Mouse (Mus musculus): Measurements from ENCODE around the gene Gm12117. TPM values are rescaled to one million over a fixed set of nuclear protein-coding genes. Genes with fewer than 3 reads are reported as not detected.

Gm12117 gene
- not detected in 2 replicates for polyA plus RNA-seq (2016; fragmentation: Nextera tagmentation; extraction: Ambion mirVana)

DNA sequence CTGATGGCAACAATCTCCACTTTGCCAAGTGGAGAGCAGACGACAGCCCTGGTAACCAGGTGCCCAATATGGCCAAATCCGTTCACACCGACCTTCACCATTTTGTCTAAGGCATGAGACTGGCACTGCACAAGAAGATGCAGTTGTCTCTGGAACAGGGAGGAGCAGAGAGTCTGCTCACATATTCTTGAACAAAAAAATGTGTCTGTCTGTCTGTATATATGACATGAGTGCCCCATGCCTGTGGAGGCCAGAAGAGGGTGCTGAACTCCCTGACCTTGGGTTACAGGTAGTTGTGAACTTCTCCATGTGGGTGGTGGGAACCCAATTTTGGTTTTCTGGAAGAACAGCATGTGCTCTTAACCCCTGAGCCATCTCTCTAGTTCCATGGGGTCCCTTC lies at the start of gene Gm12117:
Gene Gm12117, minus strand, starts transcription at position 101 of the 400 bp plus-strand sequence.
- Histone ChIP-seq H3K9me3 (replicated peaks) (no peaks in the 10 kb centered on the region), H3K27me3 (ENCODE audit: low read depth, poor library complexity, severe bottlenecking) (no peaks in the 10 kb centered on the region), H3K4me1 (peaks cover 9% of the 10 kb centered on the region), H3K27ac (no peak within 1 kb of the TSS), H3K4me3 (no peak within 1 kb of the TSS), H3K36me3 (peaks cover 5% of the 10 kb centered on the region)
- DNase-seq (ENCODE audit: low spot score) = no peak
- WGBS = 97% methylated on average over 3 of the region's 3 CpGs

- no peaks in the 10 kb centered on the region for H3K36me3 ChIP-seq
- no peaks in the 10 kb centered on the region for H3K27me3 ChIP-seq (ENCODE audit: low read depth, poor library complexity, severe bottlenecking)
- H3K4me1 ChIP-seq = no peaks in the 10 kb centered on the region
- no peak overlapping the region for H3K4me3 ChIP-seq
- H3K27ac ChIP-seq = no peak overlapping the region
- H3K9me3 ChIP-seq (replicated peaks) = no peaks in the 10 kb centered on the region
- no peak for DNase-seq (ENCODE audit: low spot score)
- 80% methylated on average over 7 of the region's 7 CpGs for WGBS
Measured at GRCm38 (mm10) chr11:33319006-33319611, 42.6 kb upstream of the Gm12117 start.

- H3K4me3 ChIP-seq = no peak overlapping the region
- no peak for DNase-seq (ENCODE audit: low spot score)
- no peaks in the 10 kb centered on the region for H3K27me3 ChIP-seq (ENCODE audit: low read depth, poor library complexity, severe bottlenecking)
- no peaks in the 10 kb centered on the region for H3K9me3 ChIP-seq (replicated peaks)
- H3K27ac ChIP-seq = no peak overlapping the region
- H3K36me3 ChIP-seq = no peaks in the 10 kb centered on the region
- peaks cover 7% of the 10 kb centered on the region for H3K4me1 ChIP-seq
- 83% methylated on average over 4 of the region's 4 CpGs for WGBS
Measured at GRCm38 (mm10) chr11:33309566-33309965, 33.0 kb upstream of the Gm12117 start.

GRCm38 (mm10) chr11:33300859-33301258 lies 24.3 kb upstream of the Gm12117 start:
- no peak for DNase-seq (ENCODE audit: low spot score)
- Histone ChIP-seq H3K4me1 (peaks cover 7% of the 10 kb centered on the region), H3K9me3 (replicated peaks) (no peaks in the 10 kb centered on the region), H3K4me3 (no peak overlapping the region), H3K36me3 (no peaks in the 10 kb centered on the region), H3K27ac (no peak overlapping the region), H3K27me3 (ENCODE audit: low read depth, poor library complexity, severe bottlenecking) (no peaks in the 10 kb centered on the region)
- 40% methylated on average over 8 of the region's 8 CpGs for WGBS

DNA sequence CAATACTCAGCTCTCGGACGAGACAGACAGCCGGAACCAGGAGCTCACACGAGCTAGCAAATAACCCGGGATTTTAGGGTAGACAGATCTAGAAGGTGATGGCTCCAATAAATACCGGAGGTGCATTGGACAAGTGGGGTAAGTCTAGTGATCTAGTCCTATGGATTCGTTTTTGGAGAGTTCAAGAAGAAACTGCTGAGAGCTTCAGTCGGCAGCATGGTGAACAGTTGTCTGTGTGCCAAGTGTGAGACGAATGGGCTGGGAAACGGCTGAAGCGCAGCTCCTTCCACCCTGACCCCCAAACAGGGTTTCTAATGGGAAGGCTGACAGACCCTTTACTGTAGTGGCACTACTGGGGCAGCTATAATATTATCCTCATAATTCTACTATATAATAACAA lies 22.8 kb upstream of the Gm12117 start:
- no peaks in the 10 kb centered on the region for H3K27me3 ChIP-seq (ENCODE audit: low read depth, poor library complexity, severe bottlenecking)
- no peak for DNase-seq (ENCODE audit: low spot score)
- WGBS = 55% methylated on average over 11 of the region's 11 CpGs
- no peaks in the 10 kb centered on the region for H3K36me3 ChIP-seq
- no peaks in the 10 kb centered on the region for H3K9me3 ChIP-seq (replicated peaks)
- no peak overlapping the region for H3K4me3 ChIP-seq
- no peak overlapping the region for H3K27ac ChIP-seq
- peaks cover 10% of the 10 kb centered on the region for H3K4me1 ChIP-seq

DNA sequence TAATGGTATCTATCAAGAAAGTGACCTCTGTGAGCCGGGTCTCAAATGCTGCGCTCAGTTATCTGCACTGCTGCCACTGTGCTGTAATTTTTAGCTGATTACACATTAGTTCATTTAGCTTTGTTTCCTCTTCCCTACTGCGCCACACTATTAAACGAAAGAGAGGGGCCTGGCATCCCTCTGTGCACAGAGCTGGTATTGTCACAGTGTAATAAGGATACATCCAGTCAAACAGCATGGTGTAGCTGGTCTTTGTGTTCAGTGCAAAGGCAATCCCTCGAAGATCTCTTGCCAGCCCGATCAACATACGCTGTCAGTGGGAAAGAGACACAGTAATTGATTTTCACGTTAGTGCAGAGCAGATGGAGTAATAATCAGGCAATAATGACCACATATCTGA lies 20.6 kb upstream of the Gm12117 start:
- H3K27me3 ChIP-seq (ENCODE audit: low read depth, poor library complexity, severe bottlenecking) = no peaks in the 10 kb centered on the region
- no peak for DNase-seq (ENCODE audit: low spot score)
- peaks cover 25% of the 10 kb centered on the region for H3K4me1 ChIP-seq
- WGBS = 87% methylated on average over 8 of the region's 8 CpGs
- no peaks in the 10 kb centered on the region for H3K36me3 ChIP-seq
- H3K9me3 ChIP-seq (replicated peaks) = no peaks in the 10 kb centered on the region
- H3K4me3 ChIP-seq = no peak overlapping the region
- H3K27ac ChIP-seq = no peak overlapping the region

DNA sequence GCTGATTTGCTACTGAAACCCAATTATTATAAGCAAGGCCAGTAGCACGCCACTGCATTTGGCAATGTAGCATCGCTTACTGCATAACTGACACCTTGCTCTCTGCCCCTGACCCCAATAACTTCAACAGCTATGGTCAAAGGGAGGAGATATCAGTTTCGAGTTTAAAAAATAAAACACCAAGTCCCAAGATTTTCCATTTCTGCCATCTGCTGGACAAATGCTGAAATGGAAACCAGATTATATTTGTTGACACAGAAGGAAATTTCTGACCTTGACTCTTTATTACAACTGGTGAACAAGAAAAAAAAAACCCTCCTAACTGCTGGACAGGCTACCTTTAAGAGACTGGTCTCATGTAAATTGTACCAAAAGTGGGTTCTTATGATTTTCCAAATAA lies 18.9 kb upstream of the Gm12117 start:
- Histone ChIP-seq H3K4me1 (peaks cover 21% of the 10 kb centered on the region), H3K9me3 (replicated peaks) (no peaks in the 10 kb centered on the region), H3K4me3 (no peak overlapping the region), H3K36me3 (no peaks in the 10 kb centered on the region), H3K27ac (no peak overlapping the region), H3K27me3 (ENCODE audit: low read depth, poor library complexity, severe bottlenecking) (no peaks in the 10 kb centered on the region)
- 45% methylated on average over 3 of the region's 3 CpGs for WGBS
- DNase-seq (ENCODE audit: low spot score) = no peak

DNA sequence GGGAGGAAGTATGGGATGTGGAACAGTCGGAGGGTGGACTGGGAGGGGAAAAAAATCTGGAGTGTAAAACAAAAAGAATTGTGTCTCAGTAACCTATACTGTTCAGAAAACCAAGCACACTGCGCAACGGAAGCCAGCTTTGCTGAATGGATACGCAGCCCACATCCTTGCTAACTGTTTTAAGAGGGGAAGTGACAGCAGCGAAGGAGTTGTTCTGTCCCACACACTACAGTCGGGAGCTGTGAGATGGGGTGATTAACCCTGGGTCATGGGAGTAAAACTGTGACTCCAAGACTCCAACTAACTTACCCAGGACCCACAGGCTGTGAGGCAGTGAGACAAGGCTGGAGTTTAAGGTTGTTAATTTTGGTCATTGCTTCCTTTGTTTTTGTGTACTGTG lies 17.5 kb upstream of the Gm12117 start:
- no peaks in the 10 kb centered on the region for H3K36me3 ChIP-seq
- WGBS = 67% methylated on average over 6 of the region's 6 CpGs
- H3K4me1 ChIP-seq = peaks cover 21% of the 10 kb centered on the region
- no peak for DNase-seq (ENCODE audit: low spot score)
- no peak overlapping the region for H3K27ac ChIP-seq
- no peaks in the 10 kb centered on the region for H3K27me3 ChIP-seq (ENCODE audit: low read depth, poor library complexity, severe bottlenecking)
- no peaks in the 10 kb centered on the region for H3K9me3 ChIP-seq (replicated peaks)
- no peak overlapping the region for H3K4me3 ChIP-seq

GRCm38 (mm10) chr11:33278571-33278970 lies 2.0 kb upstream of the Gm12117 start:
- Histone ChIP-seq H3K4me3 (no peak overlapping the region), H3K36me3 (peaks cover 5% of the 10 kb centered on the region), H3K27ac (no peak overlapping the region), H3K4me1 (peaks cover 9% of the 10 kb centered on the region), H3K9me3 (replicated peaks) (no peaks in the 10 kb centered on the region), H3K27me3 (ENCODE audit: low read depth, poor library complexity, severe bottlenecking) (no peaks in the 10 kb centered on the region)
- WGBS = 91% methylated on average over 2 of the region's 2 CpGs
- no peak for DNase-seq (ENCODE audit: low spot score)

GRCm38 (mm10) chr11:33274816-33275215 lies 1.7 kb downstream of the Gm12117 start:
- 0 out of 2 replicates have a peak, but pooled peaks cover under 1% of the 10 kb centered on the region for H3K4me1 ChIP-seq
- DNase-seq (ENCODE audit: low spot score) = no peak
- no peak overlapping the region for H3K4me3 ChIP-seq
- WGBS = 72% methylated on average over 3 of the region's 3 CpGs
- H3K36me3 ChIP-seq = peaks cover 5% of the 10 kb centered on the region
- no peaks in the 10 kb centered on the region for H3K27me3 ChIP-seq (ENCODE audit: low read depth, poor library complexity, severe bottlenecking)
- H3K9me3 ChIP-seq (replicated peaks) = no peaks in the 10 kb centered on the region
- H3K27ac ChIP-seq = no peak overlapping the region

DNA sequence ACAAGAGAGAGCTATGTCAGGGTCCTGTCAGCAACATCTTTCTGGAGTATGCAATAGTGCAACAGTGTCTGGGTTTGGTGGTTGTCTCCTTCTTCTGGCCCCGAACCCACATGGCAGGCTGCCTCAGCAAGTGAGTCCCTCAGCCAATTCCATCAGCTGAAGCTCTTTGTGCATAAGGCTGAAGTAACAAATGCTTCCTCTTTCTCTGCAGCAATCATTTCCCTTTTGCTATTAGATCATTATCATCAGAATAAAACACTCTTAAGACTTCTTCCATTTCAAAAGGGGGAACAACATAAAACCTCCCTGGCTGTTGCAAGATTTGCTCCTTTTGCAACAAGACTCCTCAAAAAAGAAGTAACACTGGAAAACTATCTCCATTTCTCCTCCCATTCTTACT lies 2.2 kb downstream of the Gm12117 start:
- H3K9me3 ChIP-seq (replicated peaks) = no peaks in the 10 kb centered on the region
- H3K36me3 ChIP-seq = peaks cover 5% of the 10 kb centered on the region
- no peaks in the 10 kb centered on the region for H3K4me1 ChIP-seq
- H3K27me3 ChIP-seq (ENCODE audit: low read depth, poor library complexity, severe bottlenecking) = no peaks in the 10 kb centered on the region
- WGBS = 96% methylated on average over 1 of the region's 1 CpGs
- H3K27ac ChIP-seq = no peak overlapping the region
- H3K4me3 ChIP-seq = no peak overlapping the region
- no peak for DNase-seq (ENCODE audit: low spot score)

DNA sequence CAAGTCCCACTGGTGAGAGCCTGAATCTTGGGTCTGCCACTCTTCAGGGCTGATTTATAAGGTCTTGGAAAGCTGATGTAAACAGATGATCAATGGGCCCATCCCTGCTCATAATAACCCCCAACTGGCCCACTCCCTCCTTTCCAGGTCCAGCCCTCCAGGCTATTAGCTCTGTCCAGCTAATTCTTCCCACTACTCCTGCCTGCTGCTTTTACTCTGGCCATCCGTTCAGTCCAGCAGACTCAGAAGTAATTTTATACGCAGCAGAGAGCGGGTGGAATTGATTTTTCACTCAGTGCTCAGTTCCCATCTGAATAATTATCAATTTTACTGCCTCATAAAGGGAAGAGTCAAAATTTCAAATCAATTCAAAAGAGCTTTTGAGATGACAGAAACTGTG lies 36.2 kb downstream of the Gm12117 start:
- WGBS = 79% methylated on average over 3 of the region's 3 CpGs
- H3K27me3 ChIP-seq (ENCODE audit: low read depth, poor library complexity, severe bottlenecking) = no peaks in the 10 kb centered on the region

GRCm38 (mm10) chr11:33234134-33234533 lies 42.4 kb downstream of the Gm12117 start:
- no peak for DNase-seq (ENCODE audit: low spot score)
- no peaks in the 10 kb centered on the region for H3K4me1 ChIP-seq
- no peak overlapping the region for H3K4me3 ChIP-seq
- no peaks in the 10 kb centered on the region for H3K9me3 ChIP-seq (replicated peaks)
- no peaks in the 10 kb centered on the region for H3K27me3 ChIP-seq (ENCODE audit: low read depth, poor library complexity, severe bottlenecking)
- no peaks in the 10 kb centered on the region for H3K36me3 ChIP-seq
- WGBS = 73% methylated on average over 3 of the region's 3 CpGs
- H3K27ac ChIP-seq = no peak overlapping the region

More for the DNA sequence above, 36.2 kb downstream of the Gm12117 start:
- Histone ChIP-seq H3K27ac (no peak overlapping the region), H3K9me3 (replicated peaks) (no peaks in the 10 kb centered on the region), H3K36me3 (no peaks in the 10 kb centered on the region), H3K4me3 (no peak overlapping the region), H3K4me1 (0 out of 2 replicates have a peak, but pooled peaks cover 3% of the 10 kb centered on the region)
- DNase-seq (ENCODE audit: low spot score) = no peak

- H3K27me3 ChIP-seq (ENCODE audit: low read depth, poor library complexity, severe bottlenecking) = no peaks in the 10 kb centered on the region
- WGBS = 82% methylated on average over 5 of the region's 5 CpGs
- DNase-seq (ENCODE audit: low spot score) = no peak
Measured at GRCm38 (mm10) chr11:33232056-33232455, 44.5 kb downstream of the Gm12117 start.

More at GRCm38 (mm10) chr11:33232056-33232455, 44.5 kb downstream of the Gm12117 start:
- no peak overlapping the region for H3K27ac ChIP-seq
- no peak overlapping the region for H3K4me3 ChIP-seq
- no peaks in the 10 kb centered on the region for H3K4me1 ChIP-seq
- no peaks in the 10 kb centered on the region for H3K9me3 ChIP-seq (replicated peaks)
- H3K36me3 ChIP-seq = no peaks in the 10 kb centered on the region

Data from limb, embryonic 10.5 days (tissue).